Mouse (Mus musculus) thymus, adult 2 months (tissue): ENCODE results near the gene Gli3. TPM values are rescaled to one million over a fixed set of nuclear protein-coding genes. Genes with fewer than 3 reads are reported as not detected.

ENCODE experiments used
- DNase-seq: peaks from one replicate; pipeline ENCODE4 v3.0.0; 2021
- H3K27ac ChIP-seq: fragments of 200-500 bp; 2 replicates; pipeline ENCODE4 v1.5.1; 2012; ENCODE audit warnings: low read length, control low read depth; ENCODE audit not compliant: control insufficient read depth, insufficient read depth
- H3K27me3 ChIP-seq: fragments of 200-500 bp; 2 replicates; pipeline ENCODE4 v1.6.1; 2012; ENCODE audit warnings: mild to moderate bottlenecking, low read length, moderate library complexity, mixed read lengths; ENCODE audit not compliant: control insufficient read depth, insufficient read depth
- H3K36me3 ChIP-seq: fragments of 200-500 bp; 2 replicates; pipeline ENCODE4 v1.6.1; 2012; ENCODE audit warnings: mild to moderate bottlenecking, low read length, moderate library complexity; ENCODE audit not compliant: control insufficient read depth, insufficient read depth
- H3K4me1 ChIP-seq: fragments of 200-500 bp; replicated peaks from 2 replicates; pipeline ENCODE4 v1.6.1; 2012; ENCODE audit warnings: low read length; ENCODE audit not compliant: control insufficient read depth, insufficient read depth
- H3K4me3 ChIP-seq: fragments of 200-500 bp; 2 replicates; pipeline ENCODE4 v1.5.1; 2012; ENCODE audit warnings: mild to moderate bottlenecking, low read length, control low read depth, moderate library complexity; ENCODE audit not compliant: control insufficient read depth, insufficient read depth
- CTCF ChIP-seq: fragments of 200-500 bp; IDR thresholded peaks from 2 replicates; pipeline ENCODE4 v1.5.1; 2012; ENCODE audit warnings: mild to moderate bottlenecking, control low read depth, low read length, moderate library complexity, borderline replicate concordance; ENCODE audit not compliant: control insufficient read depth, poor library complexity, insufficient read depth; ENCODE audit errors: extremely low read depth
- POLR2A ChIP-seq: fragments of 200-500 bp; IDR thresholded peaks from 2 replicates; pipeline ENCODE4 v1.6.1; 2012; ENCODE audit warnings: mild to moderate bottlenecking, low read length, control low read depth, moderate library complexity; ENCODE audit not compliant: control insufficient read depth, poor library complexity, insufficient read depth; ENCODE audit errors: extremely low read depth
- WGBS: fragments of 180-500 bp; shearing (Covaris S2); methylation state at CpG from one replicate; pipeline ENCODE4 v1.1.7; 2018; 5-methylcytosine and 5-hydroxymethylcytosine counted together
- polyA plus RNA-seq: library from polyadenylated mRNA; depleted of rRNA; stranded (reverse); fragments of >200 nt; gene quantifications from 2 replicates; pipeline ENCODE4 v1.2.3, GENCODE M21; 2012

The Gli3 gene
- polyA plus RNA-seq, 1 experiment, result 2.3 TPM

DNA sequence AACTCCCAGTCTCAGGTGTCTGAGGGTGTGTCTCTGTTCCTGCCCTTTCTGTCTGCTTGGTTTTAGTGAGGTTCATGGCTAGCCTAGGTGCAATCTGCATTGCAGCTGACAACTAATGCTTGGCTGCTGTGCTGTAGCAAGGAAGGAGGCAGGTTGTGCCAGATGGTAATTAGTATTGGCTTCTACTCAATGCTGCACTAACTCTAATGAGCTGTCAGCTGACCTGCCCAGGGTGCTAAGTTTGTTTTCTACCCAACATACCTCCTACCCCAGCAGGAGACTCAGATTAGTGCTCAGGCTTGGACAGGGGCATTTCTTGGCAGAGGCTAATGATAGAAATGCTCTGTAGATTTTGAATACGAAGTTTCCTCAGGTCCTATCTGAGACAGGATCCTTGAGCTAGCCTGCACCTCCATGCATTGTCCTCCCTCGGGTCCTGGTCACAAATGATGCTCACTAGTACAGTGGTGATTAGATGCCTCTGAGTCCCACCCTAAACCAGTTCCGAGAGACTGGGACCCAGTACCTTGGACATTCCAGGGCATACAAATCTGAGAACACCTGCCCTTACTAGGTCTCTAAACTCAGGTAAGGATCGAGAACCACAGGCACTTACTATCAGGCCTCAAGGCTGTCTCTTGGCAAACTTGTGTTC lies 214.2 kb downstream of the Gli3 start:
- H3K36me3 ChIP-seq, result no peaks in the 10 kb centered on the region
- no peak for TF ChIP-seq CTCF
- no peak for TF ChIP-seq POLR2A
- no peaks in the 10 kb centered on the region for H3K27me3 ChIP-seq
- no peak for DNase-seq
- no peaks in the 10 kb centered on the region for H3K4me1 ChIP-seq
- H3K27ac ChIP-seq, result no peak overlapping the region
- H3K4me3 ChIP-seq, result no peak overlapping the region
- 91% methylated on average over 4 of the region's 4 CpGs for WGBS

DNA sequence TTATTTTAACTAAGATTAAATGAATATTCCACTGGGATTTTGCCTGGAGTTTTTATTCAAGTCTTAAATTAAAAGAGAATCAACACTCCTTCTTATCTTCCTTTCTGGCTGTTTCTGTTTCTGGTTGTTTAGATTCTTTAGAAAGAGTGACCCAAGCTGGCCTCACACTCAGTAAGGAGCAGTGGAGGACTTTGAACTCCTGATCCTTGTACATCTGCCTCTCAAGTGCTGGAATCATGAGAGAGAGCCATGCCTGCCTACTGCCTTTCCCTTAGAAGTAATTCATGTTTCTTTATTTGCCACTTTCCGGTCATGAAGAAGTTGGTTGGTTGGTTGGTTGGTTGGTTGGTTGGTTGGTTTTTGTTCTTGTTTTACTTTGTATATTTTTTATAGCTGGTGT lies 218.5 kb downstream of the Gli3 start:
- TF ChIP-seq POLR2A, result no peak
- no peak for TF ChIP-seq CTCF
- no peak for DNase-seq
- no peaks in the 10 kb centered on the region for H3K36me3 ChIP-seq
- H3K27ac ChIP-seq, result no peak overlapping the region
- H3K4me3 ChIP-seq, result no peak overlapping the region
- no peaks in the 10 kb centered on the region for H3K27me3 ChIP-seq
- no peaks in the 10 kb centered on the region for H3K4me1 ChIP-seq
- WGBS, result 100% methylated on average over 1 of the region's 1 CpGs

DNA sequence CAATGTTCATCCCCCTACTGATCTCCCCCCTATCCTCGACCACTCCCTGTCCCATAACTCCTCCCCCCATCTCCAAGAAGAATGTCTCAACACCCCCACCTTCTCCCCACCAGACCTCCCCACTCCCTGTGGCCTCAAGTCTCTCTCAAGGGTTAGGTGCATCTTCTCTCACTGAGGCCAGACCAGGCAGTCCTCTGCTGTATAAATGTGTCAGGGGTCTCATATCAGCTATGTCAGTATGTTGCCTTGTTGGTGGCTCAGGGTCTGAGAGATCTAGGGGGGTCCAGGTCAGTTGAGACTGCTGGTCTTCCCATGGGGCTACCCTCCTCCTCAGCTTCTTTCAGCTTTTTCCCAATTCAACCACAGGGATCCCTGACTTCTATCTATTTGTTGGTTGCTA lies 220.0 kb downstream of the Gli3 start:
- Histone ChIP-seq H3K36me3 (no peaks in the 10 kb centered on the region), H3K27me3 (no peaks in the 10 kb centered on the region), H3K27ac (no peak overlapping the region), H3K4me1 (no peaks in the 10 kb centered on the region), H3K4me3 (no peak overlapping the region)
- no peak for DNase-seq
- 67% methylated on average over 1 of the region's 1 CpGs for WGBS
- TF ChIP-seq POLR2A (no peak), CTCF (no peak)

DNA sequence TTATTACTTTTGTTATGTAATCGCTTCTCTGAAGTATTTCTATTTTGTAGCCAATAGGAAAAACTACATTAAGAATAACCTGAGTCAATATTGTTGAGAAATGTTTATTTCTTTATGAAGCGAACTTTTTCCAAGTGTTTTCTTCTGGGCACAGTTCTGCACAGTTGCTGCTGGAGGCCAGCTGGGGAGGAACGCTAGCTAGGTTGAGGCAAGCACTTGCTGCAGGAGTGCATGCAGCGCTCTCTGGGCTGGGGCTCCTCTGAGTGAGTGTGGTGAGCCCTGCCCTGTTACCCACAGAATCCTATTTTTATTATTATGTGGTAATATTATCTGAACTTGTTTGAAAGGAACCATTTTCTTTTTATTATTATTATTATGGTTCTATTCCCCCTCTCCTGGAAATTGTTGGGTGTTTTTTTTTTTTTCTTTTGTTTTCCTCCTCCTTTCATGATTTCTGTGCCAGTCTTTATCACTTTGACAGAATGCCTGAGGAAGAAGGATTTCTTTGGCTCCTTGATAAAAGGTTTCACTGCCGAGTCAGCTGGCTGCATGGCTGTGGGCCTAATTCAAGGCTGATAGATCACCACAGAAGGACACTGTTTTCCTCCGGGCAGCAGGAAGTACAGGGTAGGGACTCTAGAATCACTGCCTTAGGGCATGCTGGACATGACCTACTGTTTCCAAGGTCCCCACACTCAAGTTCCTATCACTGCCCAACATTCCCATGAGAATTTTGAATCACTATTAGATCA lies 225.2 kb downstream of the Gli3 start:
- Histone ChIP-seq H3K27ac (no peak overlapping the region), H3K4me3 (no peak overlapping the region), H3K27me3 (no peaks in the 10 kb centered on the region), H3K36me3 (no peaks in the 10 kb centered on the region), H3K4me1 (no peaks in the 10 kb centered on the region)
- DNase-seq, result no peak
- 93% methylated on average over 6 of the region's 6 CpGs for WGBS
- no peak for TF ChIP-seq POLR2A
- no peak for TF ChIP-seq CTCF

DNA sequence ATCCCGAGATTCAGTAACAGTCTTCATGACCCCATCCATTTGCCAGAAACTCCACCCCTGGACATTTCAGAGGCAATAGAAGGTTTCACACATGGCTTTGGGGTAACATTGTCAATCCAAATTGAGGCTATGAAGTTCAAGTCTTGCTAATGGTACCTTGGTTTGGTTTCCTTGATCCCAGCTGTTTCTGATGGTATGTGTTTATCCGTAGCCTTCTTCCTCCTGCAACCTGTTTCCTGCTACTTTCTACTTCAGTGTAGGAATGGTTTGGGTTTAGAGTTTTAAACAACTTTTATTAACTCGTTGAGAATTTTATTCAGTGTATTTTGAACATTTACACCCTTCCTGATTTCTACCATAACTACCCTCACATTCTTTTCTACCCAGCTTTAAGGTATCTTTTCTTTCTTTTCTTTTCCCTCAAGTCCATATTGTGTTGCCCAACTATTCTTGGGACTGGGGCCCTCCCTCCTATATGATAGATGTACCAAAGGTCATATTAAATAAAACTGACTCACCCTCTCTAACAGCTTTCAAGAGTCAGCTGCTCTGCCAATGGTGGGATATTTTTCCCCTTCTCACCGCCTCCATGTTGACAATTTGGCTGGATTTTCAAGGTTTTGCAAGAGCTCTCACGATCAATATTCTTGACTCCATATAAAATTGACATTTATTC lies 225.9 kb downstream of the Gli3 start:
- no peak for DNase-seq
- H3K36me3 ChIP-seq, result no peaks in the 10 kb centered on the region
- no peak overlapping the region for H3K4me3 ChIP-seq
- H3K4me1 ChIP-seq, result no peaks in the 10 kb centered on the region
- H3K27ac ChIP-seq, result no peak overlapping the region
- no peaks in the 10 kb centered on the region for H3K27me3 ChIP-seq
- 88% methylated on average over 5 of the region's 5 CpGs for WGBS
- TF ChIP-seq CTCF, result no peak
- TF ChIP-seq POLR2A, result no peak

DNA sequence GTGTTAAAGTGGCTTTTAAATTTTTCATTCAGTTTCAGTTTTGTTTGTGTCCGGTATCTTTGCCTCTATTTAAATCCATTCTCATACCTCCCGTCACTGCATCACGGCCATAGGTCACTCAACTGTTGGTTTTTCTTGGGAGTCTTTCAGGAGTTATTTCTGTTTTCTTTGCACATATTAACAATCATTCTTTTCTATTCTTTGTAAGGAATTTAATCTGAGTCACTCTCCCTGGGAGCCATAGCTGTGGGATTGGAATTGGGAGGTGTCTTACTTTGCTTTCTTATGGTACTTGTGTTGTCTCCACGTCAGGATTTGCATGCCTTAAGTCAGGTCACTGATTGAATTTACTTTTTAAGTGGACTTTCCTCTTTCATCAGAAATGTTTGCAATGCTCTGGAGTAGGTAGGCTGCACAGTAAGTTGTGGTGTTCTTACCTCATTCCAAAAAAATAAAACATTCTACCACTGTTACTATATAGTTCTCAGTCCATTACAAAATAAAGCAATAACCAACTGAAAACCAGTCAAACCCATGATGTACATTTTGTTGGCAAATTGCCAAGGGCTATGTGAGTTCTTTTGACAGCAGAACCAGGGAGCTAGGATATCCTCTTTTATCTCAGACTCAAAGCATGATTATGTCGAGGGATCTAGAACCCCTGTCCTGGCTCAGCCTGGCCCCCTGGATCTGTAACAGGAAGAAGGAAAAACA lies 228.9 kb downstream of the Gli3 start:
- H3K27ac ChIP-seq, result no peak overlapping the region
- TF ChIP-seq POLR2A, result no peak
- no peak for TF ChIP-seq CTCF
- DNase-seq, result no peak
- no peaks in the 10 kb centered on the region for H3K27me3 ChIP-seq
- no peaks in the 10 kb centered on the region for H3K36me3 ChIP-seq
- no peaks in the 10 kb centered on the region for H3K4me1 ChIP-seq
- WGBS, result 78% methylated on average over 5 of the region's 5 CpGs
- no peak overlapping the region for H3K4me3 ChIP-seq
